Mouse (Mus musculus) heart, adult 11 months (tissue): Measurements from ENCODE around the gene Kcnb1.
A peak's percentile ranks its signal among the peaks of the same experiment; 100 is the strongest.

ENCODE experiments used
- DNase-seq: peaks from one replicate; pipeline ENCODE4 v3.0.0; 2022

Kcnb1 gene

DNA sequence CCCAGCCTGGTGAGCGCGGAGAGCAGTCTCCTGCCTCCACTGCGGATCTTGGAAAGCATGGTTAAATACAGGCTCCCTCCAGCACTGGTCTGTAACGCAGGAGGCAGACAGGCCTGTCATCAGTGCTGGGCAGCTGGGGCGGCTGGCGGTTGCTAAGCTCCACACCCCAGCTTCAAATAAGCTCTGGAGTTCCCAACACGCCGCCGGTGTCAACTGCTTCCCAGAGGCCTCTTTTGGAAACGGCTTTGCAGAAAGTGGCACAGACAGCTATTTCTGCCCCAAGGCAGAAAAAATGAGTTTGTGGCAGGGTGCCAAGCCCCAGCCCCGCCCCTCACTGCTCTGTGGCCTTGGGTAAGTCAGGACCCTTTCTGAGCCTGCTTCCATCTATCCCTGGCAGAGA, 66.0 kb downstream of the Kcnb1 start:
- DNase-seq: no peak

- DNase-seq: no peak
These were observed 67.2 kb downstream of the Kcnb1 start for GRCm38 (mm10) chr2:167122737-167123136.

- DNase-seq: no peak
These were observed 68.0 kb downstream of the Kcnb1 start for GRCm38 (mm10) chr2:167121996-167122395.

DNA sequence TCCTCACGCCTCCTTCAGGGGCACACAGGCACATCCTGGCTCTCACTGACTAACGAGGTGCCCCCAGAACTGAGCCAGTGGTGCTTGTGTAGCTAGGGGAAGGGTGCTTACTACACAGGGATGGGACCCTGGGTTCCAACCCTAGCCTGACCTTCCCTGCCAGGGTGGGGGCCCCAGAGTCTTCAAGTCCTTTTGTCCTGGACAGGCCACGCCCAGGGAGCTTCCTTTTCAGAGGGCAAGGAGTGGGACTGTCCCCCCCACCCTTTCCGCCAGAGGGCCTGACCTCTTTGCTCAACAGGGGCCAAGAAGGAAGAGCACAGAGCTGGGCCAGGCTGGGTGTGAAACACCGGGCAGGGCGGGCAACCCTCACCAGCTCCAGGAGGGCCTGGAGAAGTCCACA, 68.7 kb downstream of the Kcnb1 start:
- DNase-seq: peak; percentile 99

- no peak for DNase-seq
These were observed 69.6 kb downstream of the Kcnb1 start for GRCm38 (mm10) chr2:167120186-167120830.

GRCm38 (mm10) chr2:167118046-167118445, 71.9 kb downstream of the Kcnb1 start:
- peak; percentile 99 for DNase-seq

GRCm38 (mm10) chr2:167112737-167113136, 77.2 kb downstream of the Kcnb1 start:
- no peak for DNase-seq

- no peak for DNase-seq
These were observed 77.7 kb downstream of the Kcnb1 start for GRCm38 (mm10) chr2:167112259-167112658.

DNA sequence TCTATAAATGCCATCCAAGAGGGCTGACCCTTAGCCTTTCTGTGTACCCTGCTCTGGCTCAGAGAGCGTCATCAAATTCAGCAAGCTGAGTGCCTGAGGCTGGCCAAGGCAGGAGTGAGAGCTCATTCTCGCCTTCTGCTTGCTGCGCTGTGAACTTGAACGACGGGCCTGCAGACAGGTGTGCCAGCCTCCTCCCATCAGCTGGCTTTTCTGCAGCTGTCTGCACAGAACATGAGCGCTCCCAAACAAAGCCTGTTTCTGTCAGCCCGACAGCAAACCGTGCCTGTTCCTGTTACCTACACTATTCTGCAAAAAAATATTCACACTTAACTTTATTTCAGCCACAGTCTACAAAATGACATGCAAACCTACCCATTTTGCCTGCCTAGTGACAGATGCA, 80.4 kb downstream of the Kcnb1 start:
- DNase-seq: no peak

DNA sequence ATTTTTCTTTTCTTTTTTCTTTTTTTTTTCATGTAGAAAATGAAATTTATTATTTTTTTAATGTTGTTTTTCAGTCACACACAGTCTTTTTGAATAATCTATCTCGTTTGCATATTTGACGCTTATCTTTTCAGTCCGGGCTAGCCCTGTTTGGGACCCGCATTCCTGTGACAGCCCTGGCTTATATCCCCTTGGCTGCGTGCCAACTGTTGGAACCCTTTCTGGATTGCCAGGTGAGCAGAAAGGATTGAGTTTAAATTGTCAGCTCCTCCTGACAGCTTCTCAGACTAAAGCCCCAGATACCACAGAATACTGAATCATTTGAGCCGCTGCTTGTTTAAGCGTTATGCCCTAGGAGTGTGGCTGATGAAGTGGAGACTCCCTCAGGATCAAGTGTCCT, 86.4 kb downstream of the Kcnb1 start:
- DNase-seq: no peak

- DNase-seq: peak; percentile 97
These were observed 88.1 kb downstream of the Kcnb1 start for GRCm38 (mm10) chr2:167101743-167102441.

- DNase-seq: no peak
These were observed 95.3 kb downstream of the Kcnb1 start for GRCm38 (mm10) chr2:167094688-167095087.

DNA sequence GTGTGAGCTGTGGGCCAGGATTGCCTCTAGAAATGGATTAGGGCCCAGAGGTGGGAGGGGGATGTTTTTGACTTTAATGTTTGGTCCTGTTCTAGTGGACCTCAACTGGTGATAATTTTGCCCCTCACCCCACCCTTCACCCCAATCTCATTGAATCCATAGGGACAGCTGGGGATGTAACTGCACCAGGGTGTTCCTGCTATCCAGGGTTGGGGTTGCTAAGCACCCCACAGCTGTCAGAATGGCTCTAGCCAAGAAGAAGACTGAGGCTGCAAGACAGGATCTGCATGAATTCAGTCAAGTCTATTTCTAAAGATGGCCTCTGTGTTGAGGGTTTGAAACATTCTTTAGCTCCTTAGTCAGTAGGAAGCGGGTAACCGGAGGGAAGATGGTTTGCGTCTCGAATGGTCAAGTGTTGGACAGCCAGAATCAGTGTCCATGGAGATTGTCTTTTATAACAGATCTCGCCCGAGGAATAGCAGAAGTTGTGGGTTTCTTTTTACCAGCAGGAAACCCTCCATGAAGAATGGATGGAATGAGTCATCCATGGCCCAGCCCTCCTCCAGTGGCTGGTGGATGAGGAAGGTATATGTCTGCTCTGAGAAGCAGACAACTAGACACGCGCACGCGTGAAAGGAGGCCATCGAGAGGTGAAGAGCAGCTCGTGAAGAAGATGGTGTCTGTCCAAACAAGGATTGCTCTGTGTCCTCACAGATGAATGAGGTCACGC, 96.6 kb downstream of the Kcnb1 start:
- peak; percentile 93 for DNase-seq

GRCm38 (mm10) chr2:167090271-167090670, 99.7 kb downstream of the Kcnb1 start:
- no peak for DNase-seq

DNA sequence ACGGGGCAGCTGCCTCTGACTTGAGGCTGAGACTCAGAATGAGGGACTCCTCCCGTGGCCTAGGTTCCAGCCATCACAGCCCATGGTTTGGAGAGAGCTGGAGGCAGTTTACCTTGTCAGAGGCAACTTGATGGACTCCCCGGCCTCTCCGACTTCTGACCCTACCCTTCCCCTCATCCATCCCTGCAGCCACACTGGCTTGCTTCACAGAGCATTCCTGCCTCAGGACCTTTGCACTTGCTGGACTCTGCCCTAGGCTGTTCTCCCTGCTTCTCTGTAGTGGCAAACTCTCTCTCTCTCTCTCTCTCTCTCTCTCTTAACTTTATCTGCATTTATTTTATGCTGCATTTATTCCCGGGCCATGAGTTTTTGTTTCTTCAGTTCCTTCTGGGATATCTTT, 103.1 kb downstream of the Kcnb1 start:
- no peak for DNase-seq

- DNase-seq: no peak
These were observed 103.9 kb downstream of the Kcnb1 start for GRCm38 (mm10) chr2:167086092-167086491.

DNA sequence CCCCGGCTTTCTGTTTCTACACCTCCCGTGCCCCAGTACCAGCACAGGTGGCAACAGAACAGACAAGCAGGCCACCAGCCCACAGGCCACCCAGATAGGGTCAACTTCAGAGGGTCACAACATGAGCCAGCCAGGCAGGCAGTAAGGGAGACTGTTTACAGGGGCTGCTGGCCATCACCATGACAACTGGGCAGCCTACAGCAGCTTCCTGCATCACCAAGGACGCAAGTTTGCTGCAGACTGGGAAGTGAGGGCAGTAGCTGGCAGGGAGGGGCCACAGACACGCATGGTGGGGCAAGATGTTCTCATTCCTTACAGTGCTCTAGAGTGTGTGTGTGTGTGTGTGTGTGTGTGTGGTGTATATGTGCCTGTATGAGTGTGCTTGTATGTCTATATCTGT, 108.3 kb downstream of the Kcnb1 start:
- peak; percentile 91 for DNase-seq

DNA sequence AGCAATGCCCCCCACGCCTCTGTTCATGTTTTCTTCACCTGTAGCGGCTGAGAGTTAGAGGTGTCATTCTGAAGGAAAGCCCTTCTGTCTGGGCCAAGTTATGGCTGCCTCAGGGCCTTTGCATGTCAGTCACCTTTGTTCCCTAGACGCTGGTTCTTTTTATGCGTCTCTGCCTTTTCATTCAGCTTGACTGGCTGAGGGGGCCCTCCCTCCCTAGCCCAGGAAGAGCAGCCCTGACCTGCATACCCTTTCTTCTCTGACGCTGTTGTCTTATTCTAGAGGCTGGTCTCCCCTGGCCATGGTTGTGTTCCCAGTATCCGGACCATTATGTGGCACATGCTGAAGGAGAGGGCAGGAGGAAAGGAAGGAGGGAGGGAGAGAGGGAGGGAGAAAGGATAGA, 108.8 kb downstream of the Kcnb1 start:
- DNase-seq: peak; percentile 75

DNA sequence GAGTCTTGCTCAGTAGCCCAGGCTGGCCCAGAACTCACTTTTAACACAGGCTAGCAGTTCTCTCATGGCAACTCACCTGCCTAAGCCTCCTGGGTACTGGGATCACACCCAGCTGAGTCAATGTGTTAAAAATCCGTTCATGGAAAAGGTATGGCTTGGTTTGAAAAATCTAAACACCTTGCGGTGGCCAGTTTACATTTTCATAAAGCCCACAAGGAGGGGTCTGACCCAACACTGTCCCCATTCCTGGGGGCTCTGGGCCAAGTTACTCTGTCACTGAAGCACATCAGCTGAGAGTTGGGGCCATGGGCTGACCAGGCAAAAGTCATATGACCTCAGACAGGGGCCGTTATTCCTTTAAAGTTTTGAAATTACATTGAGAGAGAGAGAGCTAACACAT, 109.6 kb downstream of the Kcnb1 start:
- DNase-seq: peak; percentile 86

GRCm38 (mm10) chr2:167079535-167080257, 110.3 kb downstream of the Kcnb1 start:
- peak; percentile 97 for DNase-seq

DNA sequence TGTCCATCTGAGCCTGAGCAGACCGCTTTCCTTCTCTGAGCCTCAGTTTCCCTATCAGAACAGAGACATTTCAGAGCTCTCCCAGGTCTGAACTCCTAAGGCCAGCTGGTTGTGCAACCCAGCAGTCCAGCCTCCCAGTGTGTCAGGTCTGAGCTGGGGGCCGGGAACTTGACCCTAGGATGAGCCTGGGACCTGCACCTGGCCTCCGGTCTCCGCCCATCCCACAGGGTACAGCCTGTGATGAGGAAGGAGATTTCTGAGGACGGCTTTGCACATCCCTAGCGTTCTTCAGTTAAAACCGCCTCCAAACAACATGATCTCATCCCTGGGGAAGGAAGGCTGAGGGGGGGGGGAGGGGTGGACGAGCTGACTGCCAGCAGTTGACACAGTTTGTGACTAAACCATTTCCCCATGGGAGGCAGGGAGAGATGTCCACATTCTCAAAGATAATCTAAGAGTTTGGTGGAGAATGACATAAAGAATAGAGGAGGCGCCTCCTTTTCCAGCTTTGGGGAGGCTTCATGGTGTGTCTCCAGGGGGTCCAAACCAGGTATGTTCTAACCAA, 110.9 kb downstream of the Kcnb1 start:
- DNase-seq: peak; percentile 95

GRCm38 (mm10) chr2:167078486-167078885, 111.5 kb downstream of the Kcnb1 start:
- DNase-seq: peak; percentile 89
